Mouse (Mus musculus): ENCODE results near the gene Ampd1. TPM values are rescaled to one million over a fixed set of nuclear protein-coding genes. Genes with fewer than 3 reads are reported as not detected.

Ampd1 gene
- total and polyA plus RNA-seq, 3 experiments, result 0.19 TPM; not detected in 2

DNA sequence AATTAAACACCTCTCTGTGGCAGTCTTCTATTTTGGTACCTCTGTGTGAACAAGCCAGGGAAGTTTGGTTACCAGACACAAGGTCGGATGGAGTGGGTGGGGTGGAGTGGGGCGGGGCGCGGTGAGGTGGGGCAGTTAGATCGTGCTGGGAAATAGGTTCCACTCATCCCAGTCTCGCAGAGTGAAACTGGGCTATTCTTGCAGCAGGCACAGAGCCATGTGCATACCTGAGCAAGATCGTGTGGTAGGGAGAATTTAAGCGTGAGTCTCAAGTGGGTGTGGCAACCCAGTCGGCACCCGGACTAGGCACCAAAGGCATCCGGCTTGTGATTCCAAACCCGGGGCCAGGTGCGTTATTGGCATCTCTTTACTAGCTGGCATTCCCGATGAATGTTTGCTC lies 28.1 kb downstream of the Ampd1 start:
- H3K4me1 ChIP-seq (ENCODE audit: control insufficient read depth in 1 of 2, insufficient read depth in 2 of 2), result peaks cover 0 to 7% of the 10 kb centered on the region in 2 experiments; a peak in 2 of 4 replicates
- no peaks in the 10 kb centered on the region for H3K79me2 ChIP-seq (replicated peaks; ENCODE audit: control insufficient read depth, extremely low read depth, insufficient read depth, poor library complexity, severe bottlenecking)
- H3K36me3 ChIP-seq (replicated peaks in 1 of 2; ENCODE audit: control insufficient read depth in 1 of 2, insufficient read depth in 1 of 2, low read length in 1 of 2), result no peaks in the 10 kb centered on the region
- TF ChIP-seq MXI1 (IDR thresholded peaks at IDR 0.05; ENCODE audit: low read depth, low read length), result peak; percentile 6; the same call in 1 of the 2 replicates
- no peak for TF ChIP-seq MYC (IDR thresholded peaks at IDR 0.05; ENCODE audit: low read depth, low read length)
- TF ChIP-seq JUN (IDR thresholded peaks at IDR 0.05; ENCODE audit: insufficient read depth, low read depth, low read length), result no peak
- no peaks in the 10 kb centered on the region for H3K9me3 ChIP-seq (replicated peaks; ENCODE audit: low read length)
- no peak for DNase-seq (ENCODE audit: extremely low read depth)
- in situ Hi-C loops (cut with MboI; ENCODE audit: low pct_ligation_motif_present, low pct_unique_long_range_greater_than_20kb, low sequenced_read_pairs), result loop anchor here (10.0 kb wide), 1 partner anchor 63 kb away; no protein-coding TSS in a partner anchor
- peaks cover 5% of the 10 kb centered on the region for H3K27me3 ChIP-seq (replicated peaks)
- H3K9ac ChIP-seq (ENCODE audit: insufficient read depth, low read depth), result no peak overlapping the region
- H3K27ac ChIP-seq (ENCODE audit: insufficient read depth, low read depth), result no peak overlapping the region
- dilution Hi-C loops (cut with MboI; ENCODE audit: extremely low pct_ligation_motif_present, extremely low pct_unique_long_range_greater_than_20kb, low sequenced_read_pairs), result no loop called here
- peak overlapping the region; percentile 40 to 65 (median 55) for H3K4me3 ChIP-seq (replicated peaks in 1 of 3; ENCODE audit: low read depth in 2 of 3, low read length in 2 of 3, poor library complexity in 1 of 3)
- H3K4me2 ChIP-seq (ENCODE audit: insufficient read depth, low read depth, poor library complexity, severe bottlenecking), result peak overlapping the region; percentile 96

DNA sequence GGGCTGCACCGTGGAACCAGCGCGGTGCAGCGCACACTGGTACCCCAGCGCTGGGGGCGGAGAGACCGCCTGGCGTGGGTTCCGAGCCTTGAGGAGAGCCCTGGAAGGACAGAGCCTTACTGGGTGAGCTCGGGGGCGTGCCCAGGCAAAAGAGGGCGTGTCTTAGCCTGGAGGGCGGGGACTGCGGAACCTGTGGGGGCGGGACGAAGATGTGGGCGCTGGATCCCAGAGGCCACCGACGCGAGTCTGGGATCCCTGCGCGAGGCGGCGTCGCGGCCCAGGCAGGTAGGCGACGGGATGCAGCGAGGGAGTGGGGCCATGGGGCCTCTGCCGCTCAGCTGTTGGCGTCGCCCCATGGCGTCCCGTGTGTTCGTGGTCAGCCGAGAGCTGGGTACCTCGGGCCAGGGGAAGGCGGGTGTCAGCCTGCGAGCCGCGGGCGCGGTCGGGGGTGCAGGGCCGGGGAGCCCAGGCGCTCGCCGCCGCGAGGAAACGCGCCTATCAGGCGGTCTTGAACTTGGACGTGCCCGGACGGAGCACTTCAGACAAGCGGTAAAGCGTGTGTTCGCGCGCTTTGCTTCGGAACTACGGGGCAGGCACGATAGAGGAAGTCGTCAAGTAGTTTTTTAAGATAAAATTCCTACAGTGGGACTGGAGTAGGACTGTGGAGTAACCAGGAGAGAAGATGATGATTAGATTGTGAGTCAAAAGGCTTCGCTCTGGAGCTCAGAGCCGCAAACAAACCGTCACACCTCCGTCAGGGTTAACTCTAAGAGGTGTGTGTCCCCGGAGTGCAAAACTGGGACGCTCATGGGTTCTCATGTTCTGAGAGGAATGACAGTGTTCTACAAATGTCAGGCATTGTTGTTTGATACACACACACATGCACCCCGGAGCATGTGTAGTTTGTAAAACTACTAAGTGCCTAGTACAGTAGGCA lies 28.9 kb downstream of the Ampd1 start, which contains the start of gene Dennd2c:
Dennd2c (plus strand) TSS at position 151 of the 937 bp plus-strand sequence.
- DNase-seq (ENCODE audit: extremely low read depth), result peak; percentile 71
- dilution Hi-C loops (cut with MboI; ENCODE audit: extremely low pct_ligation_motif_present, extremely low pct_unique_long_range_greater_than_20kb, low sequenced_read_pairs) (no loop called here), in situ Hi-C loops (cut with MboI; ENCODE audit: low pct_ligation_motif_present, low pct_unique_long_range_greater_than_20kb, low sequenced_read_pairs) (loop anchor here (10.0 kb wide), 1 partner anchor 62 kb away; no protein-coding TSS in a partner anchor)
- H3K4me3 ChIP-seq (replicated peaks in 1 of 3; ENCODE audit: low read depth in 2 of 3, low read length in 2 of 3, poor library complexity in 1 of 3), result peak within 1 kb of the TSS; percentile 40 to 65 (median 55)
- peaks cover 5% of the 10 kb centered on the region for H3K27me3 ChIP-seq (replicated peaks)
- no peak within 1 kb of the TSS for H3K27ac ChIP-seq (ENCODE audit: insufficient read depth, low read depth)
- peaks cover 0 to 7% of the 10 kb centered on the region in 2 experiments; a peak in 2 of 4 replicates for H3K4me1 ChIP-seq (ENCODE audit: control insufficient read depth in 1 of 2, insufficient read depth in 2 of 2)
- peak within 1 kb of the TSS; percentile 96 for H3K4me2 ChIP-seq (ENCODE audit: insufficient read depth, low read depth, poor library complexity, severe bottlenecking)
- H3K9me3 ChIP-seq (replicated peaks; ENCODE audit: low read length), result no peaks in the 10 kb centered on the region
- H3K9ac ChIP-seq (ENCODE audit: insufficient read depth, low read depth), result no peak within 1 kb of the TSS
- TF ChIP-seq IRF4 (IDR thresholded peaks at IDR 0.05; ENCODE audit: low read depth, low read length) (no peak), MYC (IDR thresholded peaks at IDR 0.05; ENCODE audit: low read depth, low read length) (no peak), NRF1 (IDR thresholded peaks at IDR 0.05; ENCODE audit: low read depth, low read length) (peak; percentile 33; the same call in 1 of the 2 replicates), POLR2AphosphoS2 (IDR thresholded peaks at IDR 0.05; ENCODE audit: low read depth, low read length) (no peak), SIN3A (IDR thresholded peaks at IDR 0.05; ENCODE audit: low read length) (0 out of 2 replicates have a peak, but pooled peaks have one; percentile 22), MXI1 (IDR thresholded peaks at IDR 0.05; ENCODE audit: low read depth, low read length) (0 out of 2 replicates have a peak, but pooled peaks have one; percentile 28), UBTF (IDR thresholded peaks at IDR 0.05; ENCODE audit: low read depth, low read length) (peak; percentile 61; the same call in 1 of the 2 replicates), USF1 (IDR thresholded peaks at IDR 0.05; ENCODE audit: low read depth, low read length) (no peak)
- H3K36me3 ChIP-seq (replicated peaks in 1 of 2; ENCODE audit: control insufficient read depth in 1 of 2, insufficient read depth in 1 of 2, low read length in 1 of 2), result no peaks in the 10 kb centered on the region
- H3K79me2 ChIP-seq (replicated peaks; ENCODE audit: control insufficient read depth, extremely low read depth, insufficient read depth, poor library complexity, severe bottlenecking), result no peaks in the 10 kb centered on the region

All from CH12.LX (cell line).